Mouse (Mus musculus) forebrain, embryonic 16.5 days (tissue): ENCODE data around the gene Gprc5a. TPM values are rescaled to one million over a fixed set of nuclear protein-coding genes. Genes with fewer than 3 reads are reported as not detected.

Source experiments
- ATAC-seq: fragments of 200-750 bp; cut with Nextera tagmentation; 2 replicates; pipeline ENCODE4 v1.8.0; 2017; ENCODE audit warnings: mild to moderate bottlenecking, moderate library complexity
- H3K27ac ChIP-seq: fragments of 300-500 bp; sonication (generic); 2 replicates; pipeline ENCODE4 v1.5.1; 2014; ENCODE audit warnings: low read length, control low read depth
- H3K27me3 ChIP-seq: fragments of 300-500 bp; sonication (generic); replicated peaks from 2 replicates; pipeline ENCODE4 v1.6.1; 2014; ENCODE audit warnings: low read length; ENCODE audit not compliant: control insufficient read depth, insufficient read depth
- H3K36me3 ChIP-seq: fragments of 300-500 bp; sonication (generic); 2 replicates; pipeline ENCODE4 v1.6.1; 2014; ENCODE audit not compliant: control insufficient read depth, insufficient read depth
- H3K4me1 ChIP-seq: fragments of 300-500 bp; sonication (generic); replicated peaks from 2 replicates; pipeline ENCODE4 v1.6.1; 2014; ENCODE audit warnings: low read length; ENCODE audit not compliant: control insufficient read depth, insufficient read depth
- H3K4me2 ChIP-seq: fragments of 300-500 bp; sonication (generic); 2 replicates; pipeline ENCODE4 v1.6.1; 2014; ENCODE audit warnings: mild to moderate bottlenecking, low read length, control low read depth
- H3K4me3 ChIP-seq: fragments of 300-500 bp; sonication (generic); replicated peaks from 2 replicates; pipeline ENCODE4 v1.5.1; 2014; ENCODE audit warnings: mild to moderate bottlenecking, low read length, control low read depth
- H3K9ac ChIP-seq: fragments of 300-500 bp; sonication (generic); replicated peaks from 2 replicates; pipeline ENCODE4 v1.6.1; 2014; ENCODE audit warnings: low read depth, low read length, control low read depth
- H3K9me3 ChIP-seq: fragments of 300-500 bp; sonication (generic); 2 replicates; pipeline ENCODE4 v1.6.1; 2016; ENCODE audit warnings: low read length; ENCODE audit not compliant: control insufficient read depth
- WGBS: fragments of 180-500 bp; shearing (Covaris S2); extraction: QIAGEN DNeasy Blood & Tissue Kit; methylation state at CpG from one replicate; pipeline ENCODE4 v1.1.7; 2014; 5-methylcytosine and 5-hydroxymethylcytosine counted together
- polyA plus RNA-seq: library from polyadenylated mRNA; unstranded; fragments of >200 nt; fragmentation: Nextera tagmentation; extraction: Ambion mirVana; gene quantifications from 2 replicates; pipeline ENCODE4 v1.2.1, GENCODE M21; 2015

The Gprc5a gene
- polyA plus RNA-seq, 1 experiment from 2014 or later: 0.81 TPM

- WGBS: 64% methylated on average over 12 of the region's 12 CpGs
- Histone ChIP-seq H3K4me2 (no peak overlapping the region), H3K36me3 (no peaks in the 10 kb centered on the region), H3K9me3 (no peaks in the 10 kb centered on the region), H3K27ac (no peak overlapping the region), H3K27me3 (peaks cover 3% of the 10 kb centered on the region; the same call in 1 of the 2 replicates), H3K4me3 (no peak overlapping the region), H3K9ac (no peak overlapping the region), H3K4me1 (peaks cover 10% of the 10 kb centered on the region)
- no peak for ATAC-seq
These were observed 830 bp upstream of the Gprc5a start for GRCm38 (mm10) chr6:135064621-135065020.

DNA sequence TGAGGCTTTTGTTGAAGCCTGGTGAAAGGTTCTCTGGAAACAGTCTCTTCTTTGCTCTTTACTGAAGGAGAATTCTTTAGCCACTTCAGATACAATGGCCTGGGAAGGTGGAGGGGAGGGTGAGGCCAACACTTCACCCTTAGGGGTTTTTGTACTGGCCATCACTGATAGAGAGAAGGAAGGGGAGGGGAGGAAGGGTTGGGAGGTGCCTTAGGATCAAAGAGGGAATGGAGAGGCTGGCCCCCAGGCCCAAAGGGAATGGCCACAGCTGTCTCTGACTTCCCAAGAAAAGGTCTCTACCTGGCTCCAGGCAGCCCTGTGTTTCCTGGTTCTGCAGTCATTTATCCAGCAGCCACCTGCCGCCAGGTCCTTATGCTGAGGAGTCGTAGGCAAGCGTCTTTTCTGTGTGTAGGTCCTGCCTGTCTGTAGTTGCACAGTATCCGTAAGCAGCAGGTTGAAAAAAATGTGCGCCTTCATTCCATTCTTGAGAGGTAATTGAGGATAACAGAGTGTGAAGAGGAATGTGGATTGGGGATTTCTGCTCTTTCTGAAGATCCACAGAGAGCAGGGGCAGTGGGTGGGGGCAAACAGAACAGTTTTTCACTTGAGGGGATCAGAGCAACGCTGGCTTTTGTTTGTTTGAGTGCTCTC lies 1.5 kb downstream of the Gprc5a start:
- H3K27ac ChIP-seq: no peak overlapping the region
- H3K9me3 ChIP-seq: no peaks in the 10 kb centered on the region
- no peak overlapping the region for H3K4me3 ChIP-seq
- H3K4me2 ChIP-seq: no peak overlapping the region
- no peaks in the 10 kb centered on the region for H3K36me3 ChIP-seq
- no peak overlapping the region for H3K9ac ChIP-seq
- WGBS: 21% methylated on average over 6 of the region's 6 CpGs
- peaks cover 10% of the 10 kb centered on the region for H3K4me1 ChIP-seq
- H3K27me3 ChIP-seq: peaks cover 3% of the 10 kb centered on the region; the same call in 1 of the 2 replicates
- no peak for ATAC-seq

GRCm38 (mm10) chr6:135068221-135068620 lies 2.8 kb downstream of the Gprc5a start:
- WGBS: 79% methylated on average over 4 of the region's 5 CpGs
- H3K9me3 ChIP-seq: no peaks in the 10 kb centered on the region
- no peak for ATAC-seq
- peaks cover 10% of the 10 kb centered on the region for H3K4me1 ChIP-seq
- H3K4me3 ChIP-seq: no peak overlapping the region
- H3K9ac ChIP-seq: no peak overlapping the region
- H3K27ac ChIP-seq: no peak overlapping the region
- no peaks in the 10 kb centered on the region for H3K36me3 ChIP-seq
- peaks cover 3% of the 10 kb centered on the region; the same call in 1 of the 2 replicates for H3K27me3 ChIP-seq
- no peak overlapping the region for H3K4me2 ChIP-seq

DNA sequence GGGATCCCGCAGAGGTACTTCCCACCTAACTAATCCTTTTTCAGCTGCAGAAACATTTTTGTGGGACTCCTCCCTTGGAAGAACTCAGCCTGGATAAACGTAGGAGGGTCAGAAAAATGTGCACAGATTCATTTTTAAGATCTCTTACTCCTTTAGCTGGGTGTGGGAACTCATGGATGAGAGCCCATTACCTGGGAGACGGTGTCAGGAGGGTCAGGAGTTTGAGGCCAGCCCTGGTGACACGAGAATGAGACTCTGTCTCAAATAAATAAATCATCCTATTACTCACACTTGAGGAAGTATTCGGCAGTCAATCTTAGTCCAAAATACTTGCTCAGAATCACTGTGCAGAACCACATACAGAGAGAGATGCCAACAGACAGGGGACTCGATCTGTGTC lies 4.4 kb downstream of the Gprc5a start:
- Histone ChIP-seq H3K36me3 (no peaks in the 10 kb centered on the region), H3K27ac (no peak overlapping the region), H3K9me3 (no peaks in the 10 kb centered on the region), H3K27me3 (peaks cover 3% of the 10 kb centered on the region; the same call in 1 of the 2 replicates), H3K4me1 (peaks cover 10% of the 10 kb centered on the region), H3K4me3 (no peak overlapping the region), H3K4me2 (no peak overlapping the region), H3K9ac (no peak overlapping the region)
- no peak for ATAC-seq
- WGBS: 76% methylated on average over 6 of the region's 6 CpGs

DNA sequence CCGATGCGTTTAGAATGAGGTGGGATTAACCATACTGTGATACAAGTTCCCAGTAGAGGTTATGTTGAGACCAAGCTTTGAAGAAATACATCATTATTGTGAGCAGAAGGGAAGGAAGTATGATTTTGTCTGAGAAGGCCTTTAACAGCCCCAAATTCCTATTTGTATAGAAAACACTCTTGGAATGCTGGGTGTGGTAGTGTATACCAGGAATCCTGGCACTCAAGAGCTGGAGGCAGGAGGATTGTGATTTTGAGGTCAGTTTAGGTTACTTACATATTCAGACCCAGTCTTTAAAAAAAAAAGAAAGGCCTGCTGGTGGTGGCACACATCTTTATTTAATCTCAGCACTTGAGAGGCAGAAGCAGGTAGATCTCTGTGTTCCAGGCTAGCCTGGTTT lies 4.9 kb downstream of the Gprc5a start:
- Histone ChIP-seq H3K9me3 (no peaks in the 10 kb centered on the region), H3K4me2 (no peak overlapping the region), H3K4me3 (no peak overlapping the region), H3K4me1 (peaks cover 6% of the 10 kb centered on the region), H3K27ac (no peak overlapping the region), H3K27me3 (0 out of 2 replicates have a peak, but pooled peaks cover 3% of the 10 kb centered on the region), H3K9ac (no peak overlapping the region), H3K36me3 (no peaks in the 10 kb centered on the region)
- ATAC-seq: no peak
- 89% methylated on average over 2 of the region's 2 CpGs for WGBS

DNA sequence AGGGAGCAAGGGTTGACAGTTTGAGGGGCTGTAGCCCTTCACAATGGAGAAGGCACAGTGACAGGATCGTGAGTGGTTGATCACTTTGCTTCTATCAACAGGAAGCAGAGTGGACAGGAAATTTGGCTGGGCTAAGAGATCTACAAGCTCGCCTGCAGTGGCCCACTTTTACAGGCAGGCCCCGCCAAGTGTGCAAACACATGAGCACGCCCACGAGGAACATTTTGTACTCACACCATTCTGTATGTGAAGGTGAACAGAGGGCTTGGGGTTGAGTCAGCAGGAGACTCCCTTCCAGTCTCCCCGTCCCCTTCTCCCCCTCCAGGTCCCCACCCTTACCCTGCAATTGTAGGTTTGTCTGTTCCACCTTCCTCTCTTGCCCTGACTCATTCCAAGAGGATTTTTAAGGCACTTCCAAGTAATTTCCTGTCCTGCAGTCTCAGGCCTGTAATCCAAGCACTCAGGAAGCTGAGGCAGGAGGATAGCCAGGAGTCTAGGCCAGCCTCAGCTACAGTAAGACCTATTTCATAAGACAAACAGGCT lies 9.0 kb downstream of the Gprc5a start:
- Histone ChIP-seq H3K27ac (no peak overlapping the region), H3K9ac (no peak overlapping the region), H3K27me3 (no peaks in the 10 kb centered on the region), H3K36me3 (no peaks in the 10 kb centered on the region), H3K4me2 (no peak overlapping the region), H3K4me1 (no peaks in the 10 kb centered on the region), H3K4me3 (no peak overlapping the region), H3K9me3 (peaks cover 3% of the 10 kb centered on the region; the same call in 1 of the 2 replicates)
- 82% methylated on average over 6 of the region's 6 CpGs for WGBS
- no peak for ATAC-seq

GRCm38 (mm10) chr6:135076202-135076601 lies 10.8 kb downstream of the Gprc5a start:
- H3K36me3 ChIP-seq: no peaks in the 10 kb centered on the region

DNA sequence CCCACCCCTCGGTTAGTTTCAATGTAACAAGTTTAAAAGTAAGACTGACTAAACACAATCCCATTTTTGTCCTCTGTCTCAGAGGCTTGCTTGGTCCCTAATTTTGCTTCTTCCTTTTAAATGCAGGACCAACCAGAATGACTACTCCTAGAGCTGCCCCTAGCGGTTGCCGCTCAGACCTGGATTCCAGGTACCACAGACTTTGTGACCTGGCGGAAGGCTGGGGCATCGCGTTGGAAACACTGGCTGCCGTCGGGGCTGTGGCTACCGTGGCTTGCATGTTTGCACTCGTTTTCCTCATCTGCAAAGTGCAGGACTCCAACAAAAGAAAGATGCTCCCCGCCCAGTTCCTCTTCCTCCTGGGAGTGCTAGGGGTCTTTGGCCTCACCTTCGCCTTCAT lies 13.0 kb downstream of the Gprc5a start:
- no peak overlapping the region for H3K4me3 ChIP-seq
- no peak overlapping the region for H3K27ac ChIP-seq
- no peaks in the 10 kb centered on the region for H3K27me3 ChIP-seq
- no peaks in the 10 kb centered on the region for H3K36me3 ChIP-seq
- no peaks in the 10 kb centered on the region for H3K4me1 ChIP-seq
- WGBS: 49% methylated on average over 12 of the region's 12 CpGs
- no peak for ATAC-seq
- H3K9me3 ChIP-seq: peaks cover 3% of the 10 kb centered on the region; the same call in 1 of the 2 replicates
- no peak overlapping the region for H3K4me2 ChIP-seq
- no peak overlapping the region for H3K9ac ChIP-seq

More at GRCm38 (mm10) chr6:135076202-135076601, 10.8 kb downstream of the Gprc5a start:
- Histone ChIP-seq H3K9me3 (peaks cover 3% of the 10 kb centered on the region; the same call in 1 of the 2 replicates), H3K4me3 (no peak overlapping the region), H3K27me3 (no peaks in the 10 kb centered on the region), H3K9ac (no peak overlapping the region), H3K4me1 (no peaks in the 10 kb centered on the region), H3K27ac (no peak overlapping the region), H3K4me2 (no peak overlapping the region)
- ATAC-seq: no peak
- WGBS: 78% methylated on average over 3 of the region's 3 CpGs

- no peak overlapping the region for H3K9ac ChIP-seq
- H3K9me3 ChIP-seq: peaks cover 2% of the 10 kb centered on the region; the same call in 1 of the 2 replicates
- no peak for ATAC-seq
- no peak overlapping the region for H3K4me3 ChIP-seq
- no peaks in the 10 kb centered on the region for H3K36me3 ChIP-seq
- no peak overlapping the region for H3K27ac ChIP-seq
- peaks cover 6% of the 10 kb centered on the region for H3K4me1 ChIP-seq
- no peak overlapping the region for H3K4me2 ChIP-seq
- WGBS: 77% methylated on average over 10 of the region's 10 CpGs
- no peaks in the 10 kb centered on the region for H3K27me3 ChIP-seq
These were observed 18.6 kb downstream of the Gprc5a start for GRCm38 (mm10) chr6:135083991-135084502.
